Mouse (Mus musculus) neural tube, embryonic 13.5 days (tissue): ENCODE data around the gene Lrrc75b. TPM values are rescaled to one million over a fixed set of nuclear protein-coding genes. Genes with fewer than 3 reads are reported as not detected.

Experiments used
- ATAC-seq: fragments of 200-750 bp; cut with Nextera tagmentation; 2 replicates; pipeline ENCODE4 v1.8.0; 2017; ENCODE audit warnings: low read depth, mild to moderate bottlenecking, moderate TSS enrichment, moderate library complexity
- H3K27ac ChIP-seq: fragments of 300-500 bp; sonication (generic); replicated peaks from 2 replicates; pipeline ENCODE4 v1.5.1; 2015; ENCODE audit warnings: moderate library complexity, mild to moderate bottlenecking, inconsistent platforms
- H3K27me3 ChIP-seq: fragments of 300-500 bp; sonication (generic); 2 replicates; pipeline ENCODE4 v1.6.1; 2015; ENCODE audit warnings: mild to moderate bottlenecking, inconsistent platforms
- H3K36me3 ChIP-seq: fragments of 300-500 bp; sonication (generic); 2 replicates; pipeline ENCODE4 v1.6.1; 2015; ENCODE audit warnings: mild to moderate bottlenecking, inconsistent platforms
- H3K4me1 ChIP-seq: fragments of 300-500 bp; sonication (generic); replicated peaks from 2 replicates; pipeline ENCODE4 v1.6.1; 2015; ENCODE audit warnings: inconsistent platforms
- H3K4me2 ChIP-seq: fragments of 300-500 bp; sonication (generic); 2 replicates; pipeline ENCODE4 v1.6.1; 2015; ENCODE audit warnings: inconsistent platforms, mild to moderate bottlenecking, moderate library complexity
- H3K4me3 ChIP-seq: fragments of 300-500 bp; sonication (generic); 2 replicates; pipeline ENCODE4 v1.5.1; 2015; ENCODE audit warnings: mild to moderate bottlenecking, inconsistent platforms
- H3K9ac ChIP-seq: fragments of 300-500 bp; sonication (generic); 2 replicates; pipeline ENCODE4 v1.6.1; 2015; ENCODE audit warnings: moderate library complexity, mild to moderate bottlenecking, inconsistent platforms
- H3K9me3 ChIP-seq: fragments of 300-500 bp; sonication (generic); 2 replicates; pipeline ENCODE4 v1.6.1; 2016; ENCODE audit warnings: inconsistent platforms
- WGBS: fragments of 180-500 bp; shearing (Covaris S2); methylation state at CpG from one replicate; pipeline ENCODE4 v1.1.7; 2015; 5-methylcytosine and 5-hydroxymethylcytosine counted together
- polyA plus RNA-seq: library from polyadenylated mRNA; unstranded; fragments of >200 nt; fragmentation: Nextera tagmentation; extraction: Ambion mirVana; gene quantifications from 2 replicates; pipeline ENCODE4 v1.2.1, GENCODE M21; 2015

Gene Lrrc75b
- polyA plus RNA-seq, 1 experiment from 2014 or later = 24.0 TPM

GRCm38 (mm10) chr10:75566321-75566720, 6.2 kb upstream of the Lrrc75b start:
- 87% methylated on average over 5 of the region's 5 CpGs for WGBS
- no peak overlapping the region for H3K4me2 ChIP-seq
- peaks cover under 1% of the 10 kb centered on the region; the same call in 1 of the 2 replicates for H3K4me1 ChIP-seq
- ATAC-seq = no peak
- H3K9me3 ChIP-seq = no peaks in the 10 kb centered on the region
- no peak overlapping the region for H3K4me3 ChIP-seq
- H3K9ac ChIP-seq = no peak overlapping the region
- H3K27me3 ChIP-seq = peaks cover 20% of the 10 kb centered on the region
- H3K27ac ChIP-seq = no peak overlapping the region
- H3K36me3 ChIP-seq = no peaks in the 10 kb centered on the region

GRCm38 (mm10) chr10:75565906-75566305, 5.8 kb upstream of the Lrrc75b start:
- no peak overlapping the region for H3K9ac ChIP-seq
- H3K4me3 ChIP-seq = no peak overlapping the region
- H3K4me2 ChIP-seq = no peak overlapping the region
- H3K9me3 ChIP-seq = no peaks in the 10 kb centered on the region
- WGBS = 77% methylated on average over 7 of the region's 7 CpGs
- peaks cover 5% of the 10 kb centered on the region for H3K4me1 ChIP-seq
- ATAC-seq = no peak
- peaks cover 24% of the 10 kb centered on the region for H3K27me3 ChIP-seq
- H3K36me3 ChIP-seq = no peaks in the 10 kb centered on the region
- no peak overlapping the region for H3K27ac ChIP-seq

GRCm38 (mm10) chr10:75565436-75565835, 5.3 kb upstream of the Lrrc75b start:
- Histone ChIP-seq H3K27me3 (peaks cover 28% of the 10 kb centered on the region), H3K9ac (no peak overlapping the region), H3K27ac (no peak overlapping the region), H3K4me3 (no peak overlapping the region), H3K4me2 (no peak overlapping the region), H3K36me3 (no peaks in the 10 kb centered on the region), H3K4me1 (peaks cover 9% of the 10 kb centered on the region), H3K9me3 (no peaks in the 10 kb centered on the region)
- no peak for ATAC-seq
- WGBS = 78% methylated on average over 6 of the region's 6 CpGs

GRCm38 (mm10) chr10:75564687-75565265, 4.6 kb upstream of the Lrrc75b start:
- no peak overlapping the region for H3K9ac ChIP-seq
- 88% methylated on average over 12 of the region's 12 CpGs for WGBS
- no peak for ATAC-seq

GRCm38 (mm10) chr10:75562596-75562995, 2.5 kb upstream of the Lrrc75b start:
- Histone ChIP-seq H3K27me3 (peaks cover 25% of the 10 kb centered on the region), H3K36me3 (no peaks in the 10 kb centered on the region), H3K4me1 (peaks cover 34% of the 10 kb centered on the region), H3K4me2 (no peak overlapping the region), H3K4me3 (no peak overlapping the region), H3K27ac (no peak overlapping the region), H3K9ac (no peak overlapping the region), H3K9me3 (no peaks in the 10 kb centered on the region)
- ATAC-seq = no peak
- 84% methylated on average over 8 of the region's 8 CpGs for WGBS

More at GRCm38 (mm10) chr10:75564687-75565265, 4.6 kb upstream of the Lrrc75b start:
- Histone ChIP-seq H3K27ac (no peak overlapping the region), H3K27me3 (peaks cover 28% of the 10 kb centered on the region), H3K4me1 (peaks cover 15% of the 10 kb centered on the region), H3K4me3 (no peak overlapping the region), H3K4me2 (no peak overlapping the region), H3K9me3 (no peaks in the 10 kb centered on the region), H3K36me3 (no peaks in the 10 kb centered on the region)

GRCm38 (mm10) chr10:75561071-75561654, 1.0 kb upstream of the Lrrc75b start, which contains the start of gene Ggt1:
Gene Ggt1, plus strand, starts transcription at chr10:75561604.
- 57% methylated on average over 10 of the region's 10 CpGs for WGBS
- H3K27me3 ChIP-seq = peaks cover 25% of the 10 kb centered on the region
- H3K4me1 ChIP-seq = peaks cover 49% of the 10 kb centered on the region
- peak within 1 kb of the TSS; percentile 67 for H3K4me3 ChIP-seq
- H3K27ac ChIP-seq = peak within 1 kb of the TSS; percentile 96
- H3K36me3 ChIP-seq = peaks cover 10% of the 10 kb centered on the region
- peak within 1 kb of the TSS; percentile 70 for H3K4me2 ChIP-seq
- H3K9ac ChIP-seq = peak within 1 kb of the TSS; percentile 95
- H3K9me3 ChIP-seq = no peaks in the 10 kb centered on the region
- ATAC-seq = no peak

GRCm38 (mm10) chr10:75560549-75560899, 394 bp upstream of the Lrrc75b start:
- Histone ChIP-seq H3K9ac (peak overlapping the region; percentile 95), H3K4me1 (peaks cover 55% of the 10 kb centered on the region), H3K4me2 (peak overlapping the region; percentile 70), H3K36me3 (peaks cover 17% of the 10 kb centered on the region), H3K4me3 (peak overlapping the region; percentile 67), H3K9me3 (no peaks in the 10 kb centered on the region), H3K27ac (peak overlapping the region; percentile 96), H3K27me3 (peaks cover 25% of the 10 kb centered on the region)
- WGBS = 16% methylated on average over 6 of the region's 6 CpGs
- peak; percentile 30; the same call in 1 of the 2 replicates for ATAC-seq

GRCm38 (mm10) chr10:75559041-75559675, 972 bp downstream of the Lrrc75b start:
- H3K4me1 ChIP-seq = peaks cover 57% of the 10 kb centered on the region

GRCm38 (mm10) chr10:75558515-75558914, 1.6 kb downstream of the Lrrc75b start:
- 0 out of 2 replicates have a peak, but pooled peaks have one; percentile 9 for ATAC-seq
- WGBS = 21% methylated on average over 3 of the region's 3 CpGs
- H3K4me1 ChIP-seq = peaks cover 57% of the 10 kb centered on the region
- peak overlapping the region; percentile 70 for H3K4me2 ChIP-seq
- no peaks in the 10 kb centered on the region for H3K9me3 ChIP-seq
- H3K9ac ChIP-seq = peak overlapping the region; percentile 95
- peak overlapping the region; percentile 67 for H3K4me3 ChIP-seq
- peak overlapping the region; percentile 96 for H3K27ac ChIP-seq
- H3K27me3 ChIP-seq = peaks cover 25% of the 10 kb centered on the region
- H3K36me3 ChIP-seq = peaks cover 33% of the 10 kb centered on the region

More at GRCm38 (mm10) chr10:75559041-75559675, 972 bp downstream of the Lrrc75b start:
- H3K27ac ChIP-seq = peak overlapping the region; percentile 96
- H3K9me3 ChIP-seq = no peaks in the 10 kb centered on the region
- H3K27me3 ChIP-seq = peaks cover 25% of the 10 kb centered on the region
- H3K9ac ChIP-seq = peak overlapping the region; percentile 95
- peak; percentile 22 for ATAC-seq
- peak overlapping the region; percentile 70 for H3K4me2 ChIP-seq
- 3% methylated on average over 14 of the region's 14 CpGs for WGBS
- H3K4me3 ChIP-seq = peak overlapping the region; percentile 67
- peaks cover 26% of the 10 kb centered on the region for H3K36me3 ChIP-seq

- no peak overlapping the region for H3K4me2 ChIP-seq
- H3K4me1 ChIP-seq = peaks cover 53% of the 10 kb centered on the region
- H3K9ac ChIP-seq = 0 out of 2 replicates have a peak overlapping the region, but pooled peaks have one; percentile 22
- peaks cover 41% of the 10 kb centered on the region for H3K36me3 ChIP-seq
- peaks cover 5% of the 10 kb centered on the region for H3K27me3 ChIP-seq
- ATAC-seq = peak; percentile 54
- H3K9me3 ChIP-seq = no peaks in the 10 kb centered on the region
- WGBS = 35% methylated on average over 9 of the region's 9 CpGs
- no peak overlapping the region for H3K4me3 ChIP-seq
- H3K27ac ChIP-seq = peak overlapping the region; percentile 77
These were observed 4.1 kb downstream of the Lrrc75b start for GRCm38 (mm10) chr10:75556026-75556425.

GRCm38 (mm10) chr10:75555557-75555956, 4.6 kb downstream of the Lrrc75b start:
- no peak overlapping the region for H3K4me2 ChIP-seq
- H3K4me1 ChIP-seq = peaks cover 49% of the 10 kb centered on the region
- no peaks in the 10 kb centered on the region for H3K9me3 ChIP-seq
- 73% methylated on average over 6 of the region's 6 CpGs for WGBS
- no peak for ATAC-seq
- H3K27ac ChIP-seq = peak overlapping the region; percentile 77
- no peak overlapping the region for H3K4me3 ChIP-seq
- H3K36me3 ChIP-seq = peaks cover 41% of the 10 kb centered on the region
- no peak overlapping the region for H3K9ac ChIP-seq
- H3K27me3 ChIP-seq = peaks cover under 1% of the 10 kb centered on the region

GRCm38 (mm10) chr10:75554090-75554489, 6.0 kb downstream of the Lrrc75b start:
- ATAC-seq = no peak
- H3K27ac ChIP-seq = no peak overlapping the region
- H3K4me1 ChIP-seq = peaks cover 37% of the 10 kb centered on the region
- no peaks in the 10 kb centered on the region; the same call in 1 of the 2 replicates for H3K27me3 ChIP-seq
- H3K4me2 ChIP-seq = no peak overlapping the region
- H3K4me3 ChIP-seq = no peak overlapping the region
- 92% methylated on average over 8 of the region's 8 CpGs for WGBS
- peaks cover 41% of the 10 kb centered on the region for H3K36me3 ChIP-seq
- H3K9ac ChIP-seq = no peak overlapping the region
- no peaks in the 10 kb centered on the region for H3K9me3 ChIP-seq
